Mouse (Mus musculus) midbrain, postnatal 0 days (tissue): ENCODE results near the gene Rad51b. TPM values are rescaled to one million over a fixed set of nuclear protein-coding genes. Genes with fewer than 3 reads are reported as not detected.

ENCODE experiments used
- ATAC-seq: fragments of 200-750 bp; cut with Nextera tagmentation; 2 replicates; pipeline ENCODE4 v1.8.0; 2017; ENCODE audit warnings: moderate number of reproducible peaks, mild to moderate bottlenecking, moderate TSS enrichment, moderate library complexity; ENCODE audit not compliant: low FRiP score
- DNase-seq: peaks from one replicate; pipeline ENCODE4 v3.0.0-alpha.2; 2015; ENCODE audit warnings: low spot score
- H3K27ac ChIP-seq: fragments of 300-500 bp; sonication (generic); 2 replicates; pipeline ENCODE4 v1.5.1; 2014; ENCODE audit warnings: low read depth, mild to moderate bottlenecking, low read length, mixed read lengths
- H3K27me3 ChIP-seq: fragments of 300-500 bp; sonication (generic); 2 replicates; pipeline ENCODE4 v1.6.1; 2014; ENCODE audit warnings: low read length, control low read depth, mixed read lengths; ENCODE audit not compliant: insufficient read depth
- H3K36me3 ChIP-seq: fragments of 300-500 bp; sonication (generic); 2 replicates; pipeline ENCODE4 v1.6.1; 2014; ENCODE audit warnings: low read length, control low read depth, mixed read lengths; ENCODE audit not compliant: insufficient read depth
- H3K4me1 ChIP-seq: fragments of 300-500 bp; sonication (generic); 2 replicates; pipeline ENCODE4 v1.6.1; 2014; ENCODE audit warnings: mild to moderate bottlenecking, control low read depth, antibody characterized with exemption, low read length, mixed read lengths; ENCODE audit not compliant: insufficient read depth
- H3K4me2 ChIP-seq: fragments of 300-500 bp; sonication (generic); 2 replicates; pipeline ENCODE4 v1.6.1; 2014; ENCODE audit warnings: low read depth, mild to moderate bottlenecking, low read length, mixed read lengths; ENCODE audit not compliant: poor library complexity, severe bottlenecking
- H3K4me3 ChIP-seq: fragments of 300-500 bp; sonication (generic); 2 replicates; pipeline ENCODE4 v1.5.1; 2014; ENCODE audit warnings: low read depth, mild to moderate bottlenecking, low read length, moderate library complexity
- H3K9ac ChIP-seq: fragments of 300-500 bp; sonication (generic); replicated peaks from 2 replicates; pipeline ENCODE4 v1.6.1; 2014; ENCODE audit warnings: mild to moderate bottlenecking, low read length, moderate library complexity, mixed read lengths; ENCODE audit not compliant: poor library complexity, severe bottlenecking
- H3K9me3 ChIP-seq: fragments of 300-500 bp; sonication (generic); 2 replicates; pipeline ENCODE4 v1.6.1; 2016; ENCODE audit warnings: low read length, control low read depth
- CTCF ChIP-seq: IDR thresholded peaks from 2 replicates; pipeline ENCODE4 v1.5.1; 2016; ENCODE audit warnings: antibody characterized with exemption, mild to moderate bottlenecking
- WGBS: fragments of 180-500 bp; shearing (Covaris S2); extraction: QIAGEN DNeasy Blood & Tissue Kit; methylation state at CpG from one replicate; pipeline ENCODE4 v1.1.7; 2014; 5-methylcytosine and 5-hydroxymethylcytosine counted together
- polyA plus RNA-seq: library from polyadenylated mRNA; unstranded; fragments of >200 nt; fragmentation: Nextera tagmentation; extraction: Ambion mirVana; gene quantifications from 2 replicates; pipeline ENCODE4 v1.2.1, GENCODE M21; 2015
- total RNA-seq: library from RNA; depleted of rRNA; stranded (reverse); fragments of >200 nt; gene quantifications from 2 replicates; pipeline ENCODE4 v1.2.3, GENCODE M21; 2014

Rad51b gene
- total and polyA plus RNA-seq, 2 experiments from 2014 or later = 0.22 to 0.74 TPM

DNA sequence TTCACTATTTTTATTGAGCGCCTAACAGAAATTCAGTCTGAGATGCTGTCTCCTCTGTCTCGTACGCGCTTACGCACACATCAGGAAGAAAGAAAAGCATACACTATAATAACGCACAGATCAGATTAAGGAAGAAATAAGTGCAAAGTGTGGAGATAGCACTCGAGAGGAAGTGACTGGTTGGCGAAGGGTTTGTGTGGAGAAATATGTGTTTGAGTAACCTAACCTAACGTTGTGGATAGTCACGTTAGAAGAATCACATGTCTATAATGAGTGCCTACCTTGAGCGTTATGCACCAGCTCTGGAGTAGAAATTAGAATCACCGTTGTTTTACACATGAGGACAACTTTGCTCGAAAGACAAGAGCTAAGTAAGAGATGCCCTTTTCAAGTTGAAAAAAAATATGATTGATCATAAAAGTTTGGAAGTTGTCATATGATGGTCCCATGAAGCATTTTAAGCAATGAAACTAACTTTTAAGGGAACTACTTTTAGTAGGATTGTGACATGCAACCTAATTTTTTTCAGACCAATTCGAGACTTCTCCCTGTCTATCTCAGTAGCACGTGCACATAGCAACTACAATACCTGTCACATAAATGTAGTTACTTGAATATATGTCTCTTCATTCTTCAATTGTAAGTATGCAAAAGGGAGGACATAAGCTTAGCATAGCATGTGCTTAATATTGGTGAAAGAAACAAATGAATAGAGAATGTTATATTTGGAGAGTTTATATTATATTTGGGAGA, 978 bp downstream of the Rad51b start:
- 14% methylated on average over 15 of the region's 15 CpGs for WGBS
- no peak overlapping the region for H3K9ac ChIP-seq
- peak overlapping the region; percentile 51; the same call in 1 of the 2 replicates for H3K4me3 ChIP-seq
- no peaks in the 10 kb centered on the region for H3K4me1 ChIP-seq
- no peak overlapping the region for H3K27ac ChIP-seq
- H3K27me3 ChIP-seq = no peaks in the 10 kb centered on the region
- no peak for TF ChIP-seq CTCF
- H3K4me2 ChIP-seq = peak overlapping the region; percentile 85
- H3K9me3 ChIP-seq = no peaks in the 10 kb centered on the region
- no peak for ATAC-seq
- H3K36me3 ChIP-seq = peaks cover under 1% of the 10 kb centered on the region; the same call in 1 of the 2 replicates
- no peak for DNase-seq

DNA sequence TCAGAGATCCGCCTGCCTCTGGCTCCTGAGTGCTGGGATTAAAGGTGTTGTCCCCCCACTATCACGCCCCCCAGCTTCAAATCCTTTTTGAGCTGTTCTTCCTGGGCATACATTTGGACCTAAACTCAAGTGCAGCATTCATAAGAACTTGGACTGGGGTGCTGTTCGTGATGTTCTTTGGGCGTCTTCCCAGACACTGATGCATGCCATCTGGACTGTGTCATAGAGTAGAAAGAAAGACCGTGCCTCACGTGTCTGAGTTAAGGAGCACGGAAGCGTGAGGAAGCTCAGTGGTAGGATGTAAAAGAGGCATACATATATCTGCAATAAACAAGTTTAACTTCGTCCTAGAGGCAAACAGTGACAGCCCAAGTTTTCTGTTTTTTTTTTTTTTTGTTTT, 4.7 kb downstream of the Rad51b start:
- Histone ChIP-seq H3K9me3 (no peaks in the 10 kb centered on the region), H3K36me3 (no peaks in the 10 kb centered on the region), H3K4me2 (no peak overlapping the region), H3K4me1 (no peaks in the 10 kb centered on the region), H3K27me3 (no peaks in the 10 kb centered on the region), H3K27ac (no peak overlapping the region), H3K9ac (no peak overlapping the region), H3K4me3 (no peak overlapping the region)
- no peak for TF ChIP-seq CTCF
- ATAC-seq (no peak), DNase-seq (no peak)
- 88% methylated on average over 9 of the region's 9 CpGs for WGBS

DNA sequence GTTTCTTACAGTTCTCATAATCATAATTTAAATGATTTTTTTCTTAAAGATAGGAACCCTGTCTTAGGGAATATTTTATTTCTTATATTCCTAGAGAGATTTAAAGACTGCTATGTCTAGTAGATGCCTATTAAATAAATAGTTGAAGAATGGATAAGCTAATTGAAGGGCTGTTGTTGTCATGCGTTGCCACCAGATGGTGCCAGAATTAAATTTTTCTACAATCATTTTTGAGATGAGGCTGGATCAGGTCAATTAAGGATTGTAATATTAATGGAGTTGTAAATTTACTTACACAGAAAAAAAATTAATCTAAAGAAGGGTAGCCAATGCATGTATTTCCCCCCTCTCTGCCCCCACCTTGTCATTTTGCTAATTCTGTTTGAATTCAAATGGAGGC, 8.0 kb downstream of the Rad51b start:
- no peaks in the 10 kb centered on the region for H3K4me1 ChIP-seq
- peak; percentile 67 for TF ChIP-seq CTCF
- H3K27me3 ChIP-seq = no peaks in the 10 kb centered on the region
- H3K9me3 ChIP-seq = no peaks in the 10 kb centered on the region
- H3K27ac ChIP-seq = no peak overlapping the region
- no peak overlapping the region for H3K4me2 ChIP-seq
- WGBS = 63% methylated on average over 1 of the region's 1 CpGs
- H3K4me3 ChIP-seq = no peak overlapping the region
- DNase-seq (peak; percentile 17), ATAC-seq (no peak)
- H3K9ac ChIP-seq = no peak overlapping the region
- no peaks in the 10 kb centered on the region for H3K36me3 ChIP-seq

DNA sequence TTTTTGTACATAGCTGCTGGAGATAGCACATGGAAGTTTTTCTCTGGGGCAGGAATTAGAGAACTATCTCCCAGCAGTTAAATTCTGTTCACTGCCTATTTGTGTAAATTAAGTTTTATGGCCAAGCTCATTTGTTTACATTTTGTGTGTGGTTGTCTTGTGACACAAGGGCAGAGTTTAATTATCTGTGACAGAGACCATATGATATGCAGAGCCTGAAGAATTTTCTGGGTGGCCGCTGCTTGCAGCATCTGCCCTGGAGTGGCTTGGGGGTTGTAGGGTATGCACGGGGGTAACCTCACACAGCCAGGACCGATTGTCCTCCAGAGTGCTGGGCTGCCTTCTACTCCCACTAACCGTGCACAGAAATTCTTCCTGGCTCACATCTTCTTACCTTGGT, 8.9 kb downstream of the Rad51b start:
- Histone ChIP-seq H3K27me3 (no peaks in the 10 kb centered on the region), H3K9me3 (no peaks in the 10 kb centered on the region), H3K4me2 (no peak overlapping the region), H3K36me3 (no peaks in the 10 kb centered on the region), H3K9ac (no peak overlapping the region), H3K4me1 (no peaks in the 10 kb centered on the region), H3K4me3 (no peak overlapping the region), H3K27ac (no peak overlapping the region)
- no peak for TF ChIP-seq CTCF
- ATAC-seq = no peak
- DNase-seq = no peak
- 83% methylated on average over 4 of the region's 4 CpGs for WGBS

DNA sequence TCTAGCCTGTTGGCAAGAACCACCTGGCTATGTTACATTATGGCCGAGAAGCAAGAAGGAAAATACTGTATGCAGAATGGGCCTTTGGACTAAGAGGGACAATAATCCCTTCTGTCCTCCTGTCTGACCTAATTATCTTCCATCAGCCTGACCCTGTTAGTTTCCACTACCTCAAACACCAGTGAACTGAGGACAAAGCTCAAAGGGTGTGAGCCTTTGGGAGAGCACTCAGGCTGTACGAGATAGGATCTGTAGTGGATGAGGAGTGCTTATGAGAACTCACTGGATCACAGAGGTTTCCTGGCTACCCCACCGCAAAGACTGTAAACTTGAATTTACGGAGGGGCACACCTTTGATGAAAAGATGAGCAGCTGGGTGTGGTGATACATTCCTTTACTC, 16.6 kb downstream of the Rad51b start:
- no peaks in the 10 kb centered on the region for H3K4me1 ChIP-seq
- H3K36me3 ChIP-seq = no peaks in the 10 kb centered on the region
- no peak for ATAC-seq
- no peak overlapping the region for H3K4me3 ChIP-seq
- no peak overlapping the region for H3K4me2 ChIP-seq
- no peak for TF ChIP-seq CTCF
- H3K27me3 ChIP-seq = no peaks in the 10 kb centered on the region
- no peak overlapping the region for H3K9ac ChIP-seq
- DNase-seq = no peak
- 76% methylated on average over 4 of the region's 4 CpGs for WGBS
- H3K9me3 ChIP-seq = no peaks in the 10 kb centered on the region
- no peak overlapping the region for H3K27ac ChIP-seq

DNA sequence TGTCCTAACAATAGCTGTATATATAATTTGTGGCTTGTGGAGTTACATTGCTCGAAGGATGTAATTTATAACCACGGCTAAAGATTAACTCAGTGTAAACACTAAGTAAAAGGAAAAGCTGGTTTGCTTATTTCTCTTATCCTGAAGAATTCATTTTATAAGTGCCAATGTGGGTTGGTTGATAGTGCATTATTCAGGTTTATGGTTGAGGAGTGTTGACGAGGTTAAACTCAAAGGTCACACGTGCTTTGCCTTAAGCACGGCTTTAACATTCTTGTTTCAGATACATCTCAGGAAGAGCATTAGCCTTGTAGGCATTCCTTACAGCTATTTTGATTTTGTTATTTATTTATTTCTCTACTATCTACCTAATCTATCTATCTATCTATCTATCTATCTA, 20.3 kb downstream of the Rad51b start:
- Histone ChIP-seq H3K27me3 (no peaks in the 10 kb centered on the region), H3K4me3 (no peak overlapping the region), H3K27ac (no peak overlapping the region), H3K4me1 (no peaks in the 10 kb centered on the region), H3K9ac (no peak overlapping the region), H3K9me3 (no peaks in the 10 kb centered on the region), H3K4me2 (no peak overlapping the region), H3K36me3 (no peaks in the 10 kb centered on the region)
- TF ChIP-seq CTCF = no peak
- no peak for ATAC-seq
- DNase-seq = no peak
- 87% methylated on average over 5 of the region's 5 CpGs for WGBS
